Mouse (Mus musculus) thymus, postnatal 25 days (tissue): ENCODE measurements around the gene Gm20825.
"Not testable (repeated sequence)": the region's sequence is repeated elsewhere in the genome, so short reads cannot be mapped to it uniquely, and the experiment has no call there.

Experiments used
- DNase-seq: peaks from one replicate; pipeline ENCODE4 v3.0.0; 2022

Gm20825 gene

GRCm38 (mm10) chrY:8071407-8071806 is at the start of gene Gm20825:
Gm20825 (minus strand) TSS chrY:8071507.
- not testable (repeated sequence) for DNase-seq
